Mouse (Mus musculus): Measurements from ENCODE around the gene Ddx31.

Gene Ddx31

GRCm38 (mm10) chr2:28912039-28912700 is 72.0 kb downstream of the Ddx31 start:
- no peak for DNase-seq (ENCODE audit: low spot score)

GRCm38 (mm10) chr2:28912961-28913360 is 72.8 kb downstream of the Ddx31 start:
- DNase-seq (ENCODE audit: low spot score), result no peak

GRCm38 (mm10) chr2:28914121-28914520 is 73.9 kb downstream of the Ddx31 start:
- DNase-seq (ENCODE audit: low spot score), result no peak

GRCm38 (mm10) chr2:28915104-28915738 is 75.0 kb downstream of the Ddx31 start:
- no peak for DNase-seq (ENCODE audit: low spot score)

- peak; percentile 84 for DNase-seq (ENCODE audit: low spot score)
Measured at GRCm38 (mm10) chr2:28915768-28916512, 75.7 kb downstream of the Ddx31 start.

GRCm38 (mm10) chr2:28916513-28916865 is 76.3 kb downstream of the Ddx31 start, which contains the start of gene Barhl1:
Gene Barhl1, minus strand, starts transcription at chr2:28916668.
- no peak for DNase-seq (ENCODE audit: low spot score)

- no peak for DNase-seq (ENCODE audit: low spot score)
Measured at GRCm38 (mm10) chr2:28917156-28917517, 76.9 kb downstream of the Ddx31 start.

GRCm38 (mm10) chr2:28917518-28918361 is 77.5 kb downstream of the Ddx31 start:
- no peak for DNase-seq (ENCODE audit: low spot score)

GRCm38 (mm10) chr2:28919001-28919400 is 78.8 kb downstream of the Ddx31 start:
- DNase-seq (ENCODE audit: low spot score), result no peak

- DNase-seq (ENCODE audit: low spot score), result peak; percentile 62
Measured at GRCm38 (mm10) chr2:28923912-28924311, 83.7 kb downstream of the Ddx31 start.

GRCm38 (mm10) chr2:28930571-28930970 is 90.4 kb downstream of the Ddx31 start:
- no peak for DNase-seq (ENCODE audit: low spot score)

GRCm38 (mm10) chr2:28938997-28939396 is 98.8 kb downstream of the Ddx31 start:
- no peak for DNase-seq (ENCODE audit: low spot score)

- no peak for DNase-seq (ENCODE audit: low spot score)
Measured at GRCm38 (mm10) chr2:28943666-28944516, 103.7 kb downstream of the Ddx31 start.

GRCm38 (mm10) chr2:28945388-28945787 is 105.2 kb downstream of the Ddx31 start:
- no peak for DNase-seq (ENCODE audit: low spot score)

- DNase-seq (ENCODE audit: low spot score), result no peak
Measured at GRCm38 (mm10) chr2:28946312-28946711, 106.1 kb downstream of the Ddx31 start.

GRCm38 (mm10) chr2:28952981-28953380 is 112.8 kb downstream of the Ddx31 start:
- no peak for DNase-seq (ENCODE audit: low spot score)

- DNase-seq (ENCODE audit: low spot score), result no peak
Measured at GRCm38 (mm10) chr2:28954595-28954994, 114.4 kb downstream of the Ddx31 start.
